Comparison of ENCODE assay signal across 20 mouse cellular contexts in the genomic region with DNA sequence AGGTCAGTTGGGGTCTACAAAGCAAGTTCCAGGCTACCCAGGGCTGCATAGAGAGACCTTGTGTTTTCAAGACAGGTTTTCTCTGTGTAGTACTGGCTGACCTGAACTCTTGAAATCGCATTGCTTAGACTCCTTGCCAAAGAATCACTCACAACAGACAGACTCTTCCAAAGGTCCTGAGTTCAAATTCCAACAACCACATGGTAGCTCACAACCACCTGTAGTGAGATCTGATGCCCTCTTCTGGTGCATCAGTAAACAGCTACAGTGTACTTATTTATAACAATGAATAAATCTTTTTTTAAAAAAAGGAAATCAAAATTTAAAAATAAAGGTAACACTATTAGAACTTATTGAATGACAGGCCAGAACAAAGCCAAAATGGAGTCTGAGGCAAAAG. TPM values are rescaled to one million over a fixed set of nuclear protein-coding genes. Genes with fewer than 3 reads are reported as not detected.
"Had no signal": no experiment of that assay in that cellular context is flagged by ENCODE, and none has a peak within 500 bp of the region (broad histone marks: within the 10 kb centered on the region; RNA-seq: fewer than 3 reads in every experiment).

No protein-coding gene starts in this region.

- H3K4me3 ChIP-seq: limb, embryonic 13.5 days; liver, embryonic 15.5 days; midbrain, embryonic 12.5 days; neural tube, embryonic 13.5 days had no signal

- H3K36me3 ChIP-seq: limb, embryonic 13.5 days; liver, embryonic 15.5 days; midbrain, embryonic 12.5 days; neural tube, embryonic 13.5 days had no signal

- H3K9me3 ChIP-seq: liver, embryonic 15.5 days; midbrain, embryonic 12.5 days; neural tube, embryonic 13.5 days had no signal

- DNase-seq: kidney, adult 11 months; kidney, adult 9 months; kidney, postnatal 14 days; layer of hippocampus, postnatal 36 days; left cerebral cortex, postnatal 4 days; lung, embryonic 14.5 days; lung, postnatal 14 days; retina, postnatal 1 day; right cerebral cortex, postnatal 4 days; spleen, adult 18-20 months; thymus, postnatal 36 days had no signal

- H3K27ac ChIP-seq: limb, embryonic 13.5 days; liver, embryonic 15.5 days; midbrain, embryonic 12.5 days; neural tube, embryonic 13.5 days had no signal

- H3K4me2 ChIP-seq: limb, embryonic 13.5 days; liver, embryonic 15.5 days; lung, embryonic 14.5 days; midbrain, embryonic 12.5 days; neural tube, embryonic 13.5 days had no signal

- H3K9ac ChIP-seq: limb, embryonic 13.5 days; liver, embryonic 15.5 days; lung, embryonic 14.5 days; midbrain, embryonic 12.5 days; neural tube, embryonic 13.5 days had no signal

- H3K4me1 ChIP-seq: limb, embryonic 13.5 days; midbrain, embryonic 12.5 days; neural tube, embryonic 13.5 days had no signal

- H3K27me3 ChIP-seq: limb, embryonic 13.5 days; midbrain, embryonic 12.5 days; neural tube, embryonic 13.5 days had no signal

- ATAC-seq: midbrain, embryonic 16.5 days had no signal

RNA-seq across cellular contexts. Expression of a gene that starts 1.9 kb away (rescaled TPM):
- total RNA-seq: layer of hippocampus, postnatal 36 days; left cerebral cortex, postnatal 4 days; megakaryocyte-erythroid progenitor cell, adult 5-6 weeks had no signal
- polyA plus RNA-seq: limb, embryonic 13.5 days; liver, embryonic 15.5 days; lung, embryonic 14.5 days; midbrain, embryonic 12.5 days; midbrain, embryonic 16.5 days; neural tube, embryonic 13.5 days; stomach, embryonic 14.5 days; thymus, postnatal 0 days had no signal

RNA-seq across cellular contexts. Expression of a gene that starts 24.6 kb away (rescaled TPM):
- total RNA-seq: left cerebral cortex, postnatal 4 days; megakaryocyte-erythroid progenitor cell, adult 5-6 weeks had no signal
- polyA plus RNA-seq: large intestine, adult 2 months; limb, embryonic 13.5 days; liver, embryonic 15.5 days; lung, embryonic 14.5 days had no signal
